20 mouse cellular contexts compared by ENCODE assay signal in the genomic region with DNA sequence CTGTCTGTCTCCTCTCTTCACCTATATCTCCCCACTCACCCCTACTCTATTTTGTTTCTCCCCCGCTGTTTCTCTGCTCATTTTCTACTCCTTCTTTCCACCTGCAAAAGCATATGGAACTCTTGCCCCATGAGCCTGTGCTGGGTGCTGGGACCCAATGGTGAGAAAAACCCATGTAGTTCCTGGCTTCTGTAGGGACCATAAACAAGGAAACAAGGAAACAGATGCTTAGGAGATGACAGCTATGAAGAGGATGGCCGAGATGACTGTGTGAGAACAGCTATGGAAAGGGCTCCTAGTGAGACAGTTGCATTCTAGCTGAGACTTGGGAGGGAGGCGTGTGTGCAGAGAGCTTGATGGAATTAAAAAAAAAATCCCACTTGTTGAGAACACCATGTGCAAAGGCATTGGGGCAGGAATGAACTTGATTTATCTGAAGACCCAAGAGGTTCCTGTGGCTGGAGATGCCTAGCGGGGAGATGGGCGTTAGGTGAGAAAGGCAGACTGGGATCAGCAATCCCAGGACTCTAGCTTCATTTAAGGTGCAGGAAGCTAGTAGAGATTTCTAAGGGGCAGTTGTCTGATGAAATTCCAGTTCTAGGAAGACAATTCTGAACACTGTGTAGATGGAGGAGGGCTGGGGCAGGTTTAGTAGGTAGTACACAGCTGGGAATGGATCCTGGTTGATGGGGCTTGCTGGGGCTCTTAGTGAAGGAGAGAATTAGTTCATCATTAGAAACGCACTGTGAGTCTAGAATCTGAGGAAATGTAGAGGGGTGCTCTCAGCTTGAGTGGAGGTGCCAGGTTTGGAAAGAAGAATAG. TPM values are rescaled to one million over a fixed set of nuclear protein-coding genes. Genes with fewer than 3 reads are reported as not detected.
"Had no signal": no experiment of that assay in that cellular context is flagged by ENCODE, and none has a peak within 500 bp of the region (broad histone marks: within the 10 kb centered on the region; RNA-seq: fewer than 3 reads in every experiment).

No protein-coding gene starts in this region.

- ATAC-seq: intestine, embryonic 16.5 days; liver, embryonic 12.5 days; midbrain, embryonic 15.5 days had no signal

- H3K27me3 ChIP-seq: limb, embryonic 15.5 days; liver, embryonic 12.5 days; midbrain, embryonic 15.5 days; neural tube, embryonic 12.5 days had no signal

- DNase-seq: kidney, adult 8-10 months; kidney, postnatal 36 days; layer of hippocampus, adult 9-11 months; layer of hippocampus, postnatal 36 days; lung, embryonic 14.5 days; lung, postnatal 10 days; thymus, postnatal 36 days had no signal

- H3K27ac ChIP-seq: limb, embryonic 15.5 days; liver, embryonic 12.5 days; midbrain, embryonic 15.5 days; neural tube, embryonic 12.5 days had no signal

- H3K4me3 ChIP-seq: limb, embryonic 15.5 days; liver, embryonic 12.5 days; midbrain, embryonic 15.5 days; neural tube, embryonic 12.5 days had no signal

- H3K9ac ChIP-seq: limb, embryonic 15.5 days; liver, embryonic 12.5 days; lung, embryonic 14.5 days; midbrain, embryonic 15.5 days; neural tube, embryonic 12.5 days had no signal

- H3K4me1 ChIP-seq: limb, embryonic 15.5 days; liver, embryonic 12.5 days; midbrain, embryonic 15.5 days; neural tube, embryonic 12.5 days had no signal

- H3K36me3 ChIP-seq: limb, embryonic 15.5 days; liver, embryonic 12.5 days; midbrain, embryonic 15.5 days; neural tube, embryonic 12.5 days had no signal

- H3K4me2 ChIP-seq: limb, embryonic 15.5 days; liver, embryonic 12.5 days; lung, embryonic 14.5 days; midbrain, embryonic 11.5 days; midbrain, embryonic 15.5 days; neural tube, embryonic 12.5 days had no signal

RNA-seq across cellular contexts. Expression of a gene that starts 19.4 kb away (rescaled TPM):
- total RNA-seq: layer of hippocampus, adult 18-20 months; layer of hippocampus, postnatal 36 days; left cerebral cortex, postnatal 25 days had no signal
- polyA plus RNA-seq: limb, embryonic 11.5 days; liver, embryonic 12.5 days; lung, embryonic 14.5 days; midbrain, embryonic 11.5 days; midbrain, embryonic 15.5 days; neural tube, embryonic 12.5 days had no signal

RNA-seq across cellular contexts. Expression of a gene that starts 25.6 kb away (rescaled TPM):
- total RNA-seq: megakaryocyte, adult 5-6 weeks; monocyte, adult 5-6 weeks; neutrophil, adult 5-6 weeks had no signal

RNA-seq across cellular contexts. Expression of a gene that starts 30.8 kb away (rescaled TPM):
- total RNA-seq: layer of hippocampus, adult 18-20 months; layer of hippocampus, postnatal 36 days; left cerebral cortex, adult 8-10 months; left cerebral cortex, postnatal 25 days had no signal
- polyA plus RNA-seq: intestine, embryonic 16.5 days; limb, embryonic 11.5 days; limb, embryonic 15.5 days; liver, embryonic 12.5 days; lung, embryonic 14.5 days; midbrain, embryonic 11.5 days; midbrain, embryonic 15.5 days; neural tube, embryonic 12.5 days had no signal
